Mouse (Mus musculus): ENCODE data around the gene Alg13.

GRCm38 (mm10) chrX:144420259-144420658, 102.7 kb downstream of the Alg13 start:
- TF ChIP-seq POLR2A (IDR thresholded peaks at IDR 0.05; ENCODE audit: low read depth, low read length) (no peak), CTCF (IDR thresholded peaks at IDR 0.05; ENCODE audit: extremely low read depth, insufficient read depth, insufficient read length, insufficient replicate concordance) (no peak)
